Mouse (Mus musculus) limb, embryonic 12.5 days (tissue): ENCODE measurements at regions not wholly inside any gene's neighbourhood (a gene's known extent, or its start where the extent isn't known, plus 50 kb on each side); places are given as distances from the start of the nearest gene placed in this dataset.

Source experiments
- ATAC-seq: fragments of 200-750 bp; cut with Nextera tagmentation; 2 replicates; pipeline ENCODE4 v1.8.0; 2017; ENCODE audit warnings: low read depth, moderate TSS enrichment; ENCODE audit not compliant: insufficient number of reproducible peaks, insufficient read depth, low FRiP score, low TSS enrichment
- H3K27ac ChIP-seq: fragments of 300-500 bp; sonication (generic); 2 replicates; pipeline ENCODE4 v1.5.1; 2016; ENCODE audit warnings: mild to moderate bottlenecking, moderate library complexity
- H3K27me3 ChIP-seq: fragments of 300-500 bp; sonication (generic); 2 replicates; pipeline ENCODE4 v1.6.1; 2016; ENCODE audit warnings: mild to moderate bottlenecking, moderate library complexity
- H3K36me3 ChIP-seq: fragments of 300-500 bp; sonication (generic); 2 replicates; pipeline ENCODE4 v1.6.1; 2016; ENCODE audit warnings: mild to moderate bottlenecking, moderate library complexity
- H3K4me1 ChIP-seq: fragments of 300-500 bp; sonication (generic); replicated peaks from 2 replicates; pipeline ENCODE4 v1.6.1; 2016
- H3K4me2 ChIP-seq: fragments of 300-500 bp; sonication (generic); 2 replicates; pipeline ENCODE4 v1.6.1; 2016; ENCODE audit warnings: mild to moderate bottlenecking, moderate library complexity
- H3K4me3 ChIP-seq: fragments of 300-500 bp; sonication (generic); replicated peaks from 2 replicates; pipeline ENCODE4 v1.5.1; 2016; ENCODE audit warnings: mild to moderate bottlenecking
- H3K9ac ChIP-seq: fragments of 300-500 bp; sonication (generic); replicated peaks from 2 replicates; pipeline ENCODE4 v1.6.1; 2016; ENCODE audit warnings: mild to moderate bottlenecking, moderate library complexity
- H3K9me3 ChIP-seq: fragments of 300-500 bp; sonication (generic); 2 replicates; pipeline ENCODE4 v1.6.1; 2016; ENCODE audit warnings: mild to moderate bottlenecking, moderate library complexity
- WGBS: fragments of 180-500 bp; shearing (Covaris S2); methylation state at CpG from one replicate; pipeline ENCODE4 v1.1.7; 2016; 5-methylcytosine and 5-hydroxymethylcytosine counted together

- Histone ChIP-seq H3K4me2 (no peak overlapping the region), H3K27ac (no peak overlapping the region), H3K9me3 (no peaks in the 10 kb centered on the region), H3K4me1 (no peaks in the 10 kb centered on the region), H3K4me3 (no peak overlapping the region), H3K36me3 (no peaks in the 10 kb centered on the region), H3K9ac (no peak overlapping the region), H3K27me3 (no peaks in the 10 kb centered on the region)
- ATAC-seq, result no peak
- 75% methylated on average over 1 of the region's 1 CpGs for WGBS
These were observed 467.1 kb downstream of the Adcyap1 start for GRCm38 (mm10) chr17:93665889-93666288.

- Histone ChIP-seq H3K4me2 (no peak overlapping the region), H3K4me1 (no peaks in the 10 kb centered on the region), H3K36me3 (no peaks in the 10 kb centered on the region), H3K27me3 (no peaks in the 10 kb centered on the region), H3K9ac (no peak overlapping the region), H3K9me3 (no peaks in the 10 kb centered on the region), H3K4me3 (no peak overlapping the region), H3K27ac (no peak overlapping the region)
- no peak for ATAC-seq
- WGBS, result 33% methylated on average over 5 of the region's 5 CpGs
These were observed 477.6 kb downstream of the Adcyap1 start for GRCm38 (mm10) chr17:93676366-93676962.

GRCm38 (mm10) chr17:93700685-93701084, 501.9 kb downstream of the Adcyap1 start:
- no peak overlapping the region for H3K4me2 ChIP-seq
- no peaks in the 10 kb centered on the region for H3K4me1 ChIP-seq
- no peak overlapping the region for H3K9ac ChIP-seq
- no peaks in the 10 kb centered on the region for H3K36me3 ChIP-seq
- no peak overlapping the region for H3K27ac ChIP-seq
- H3K4me3 ChIP-seq, result no peak overlapping the region
- no peaks in the 10 kb centered on the region for H3K27me3 ChIP-seq
- ATAC-seq, result 0 out of 2 replicates have a peak, but pooled peaks have one; percentile 59
- H3K9me3 ChIP-seq, result no peaks in the 10 kb centered on the region

GRCm38 (mm10) chr17:93717623-93718022, 518.8 kb downstream of the Adcyap1 start:
- no peak for ATAC-seq
- Histone ChIP-seq H3K9ac (no peak overlapping the region), H3K27me3 (no peaks in the 10 kb centered on the region), H3K4me3 (no peak overlapping the region), H3K4me1 (no peaks in the 10 kb centered on the region), H3K36me3 (no peaks in the 10 kb centered on the region), H3K4me2 (no peak overlapping the region), H3K9me3 (no peaks in the 10 kb centered on the region), H3K27ac (no peak overlapping the region)
- 81% methylated on average over 2 of the region's 2 CpGs for WGBS

- no peak overlapping the region for H3K4me3 ChIP-seq
- no peak overlapping the region for H3K27ac ChIP-seq
- no peaks in the 10 kb centered on the region for H3K9me3 ChIP-seq
- H3K9ac ChIP-seq, result no peak overlapping the region
- no peaks in the 10 kb centered on the region for H3K4me1 ChIP-seq
- H3K27me3 ChIP-seq, result no peaks in the 10 kb centered on the region
- H3K36me3 ChIP-seq, result no peaks in the 10 kb centered on the region
- H3K4me2 ChIP-seq, result no peak overlapping the region
- no peak for ATAC-seq
These were observed 542.5 kb downstream of the Adcyap1 start for GRCm38 (mm10) chr17:93741341-93741740.

DNA sequence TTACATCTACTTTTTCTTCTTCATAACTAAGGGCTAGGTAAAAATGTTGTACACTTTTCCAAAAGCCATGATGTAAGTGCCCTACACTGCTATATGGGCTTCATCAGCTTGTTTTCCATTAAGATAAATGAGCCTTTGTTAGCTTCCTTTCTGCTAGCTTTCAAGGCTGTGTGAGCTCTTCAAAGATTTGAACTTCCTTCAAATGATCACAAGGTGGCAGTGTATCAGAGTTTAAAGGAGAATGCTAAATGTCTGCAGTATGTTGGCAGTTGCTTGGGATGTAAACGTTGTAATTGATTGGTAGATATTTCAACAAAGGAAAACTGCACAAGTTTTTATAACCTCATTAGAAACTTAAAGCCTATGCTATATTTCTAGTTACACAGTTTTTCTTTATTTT, 563.5 kb downstream of the Adcyap1 start:
- H3K4me3 ChIP-seq, result no peak overlapping the region
- ATAC-seq, result no peak
- H3K27me3 ChIP-seq, result no peaks in the 10 kb centered on the region
- no peaks in the 10 kb centered on the region for H3K36me3 ChIP-seq
- H3K4me1 ChIP-seq, result no peaks in the 10 kb centered on the region
- no peak overlapping the region for H3K4me2 ChIP-seq
- no peaks in the 10 kb centered on the region for H3K9me3 ChIP-seq
- no peak overlapping the region for H3K9ac ChIP-seq
- H3K27ac ChIP-seq, result no peak overlapping the region
- WGBS, result 3% methylated on average over 1 of the region's 1 CpGs
